Mouse (Mus musculus) liver, embryonic 11.5 days (tissue): Measurements from ENCODE around the gene Agxt. TPM values are rescaled to one million over a fixed set of nuclear protein-coding genes. Genes with fewer than 3 reads are reported as not detected.

Source experiments
- ATAC-seq: fragments of 200-750 bp; cut with Nextera tagmentation; replicated peaks from 2 replicates; pipeline ENCODE4 v1.8.0; 2017; ENCODE audit warnings: moderate number of reproducible peaks, mild to moderate bottlenecking, moderate TSS enrichment, moderate library complexity; ENCODE audit not compliant: low FRiP score
- DNase-seq: peaks from one replicate; pipeline ENCODE4 v3.0.0-alpha.2; 2017; ENCODE audit warnings: low spot score
- H3K27ac ChIP-seq: fragments of 300-500 bp; sonication (generic); 2 replicates; pipeline ENCODE4 v1.5.1; 2014; ENCODE audit warnings: mild to moderate bottlenecking, low read depth, low read length, control low read depth
- H3K27me3 ChIP-seq: fragments of 300-500 bp; sonication (generic); replicated peaks from 2 replicates; pipeline ENCODE4 v1.6.1; 2014; ENCODE audit warnings: low read length, mixed read lengths; ENCODE audit not compliant: control insufficient read depth, insufficient read depth
- H3K36me3 ChIP-seq: fragments of 300-500 bp; sonication (generic); 2 replicates; pipeline ENCODE4 v1.6.1; 2014; ENCODE audit warnings: mild to moderate bottlenecking, low read length, moderate library complexity, mixed read lengths; ENCODE audit not compliant: control insufficient read depth, insufficient read depth
- H3K4me1 ChIP-seq: fragments of 300-500 bp; sonication (generic); replicated peaks from 2 replicates; pipeline ENCODE4 v1.6.1; 2014; ENCODE audit warnings: low read length, mixed read lengths; ENCODE audit not compliant: control insufficient read depth, insufficient read depth
- H3K4me2 ChIP-seq: fragments of 300-500 bp; sonication (generic); 2 replicates; pipeline ENCODE4 v1.6.1; 2014; ENCODE audit warnings: mild to moderate bottlenecking, control low read depth, moderate library complexity
- H3K4me3 ChIP-seq: fragments of 300-500 bp; sonication (generic); 2 replicates; pipeline ENCODE4 v1.5.1; 2014; ENCODE audit warnings: low read depth, low read length, control low read depth
- H3K9ac ChIP-seq: fragments of 300-500 bp; sonication (generic); 2 replicates; pipeline ENCODE4 v1.6.1; 2014; ENCODE audit warnings: low read depth, low read length, control low read depth
- H3K9me3 ChIP-seq: fragments of 300-500 bp; sonication (generic); 2 replicates; pipeline ENCODE4 v1.6.1; 2016; ENCODE audit warnings: low read length, inconsistent platforms, mixed read lengths; ENCODE audit not compliant: control insufficient read depth
- WGBS: fragments of 180-500 bp; shearing (Covaris S2); extraction: QIAGEN DNeasy Blood & Tissue Kit; methylation state at CpG from one replicate; pipeline ENCODE4 v1.1.7; 2014; 5-methylcytosine and 5-hydroxymethylcytosine counted together
- polyA plus RNA-seq: library from polyadenylated mRNA; unstranded; fragments of >200 nt; fragmentation: Nextera tagmentation; extraction: Ambion mirVana; gene quantifications from 2 replicates; pipeline ENCODE4 v1.2.1, GENCODE M21; 2014

Agxt gene
- 1.1 and 1.6 TPM in 2 replicates for polyA plus RNA-seq

GRCm38 (mm10) chr1:93135036-93135526 is at the start of gene Agxt:
TSS of gene Agxt (plus strand) at chr1:93135240.
- H3K27me3 ChIP-seq, result no peaks in the 10 kb centered on the region
- H3K27ac ChIP-seq, result no peak within 1 kb of the TSS
- H3K4me3 ChIP-seq, result no peak within 1 kb of the TSS
- ATAC-seq, result no peak
- no peaks in the 10 kb centered on the region for H3K9me3 ChIP-seq
- WGBS, result 75% methylated on average over 12 of the region's 12 CpGs
- no peaks in the 10 kb centered on the region for H3K4me1 ChIP-seq
- H3K4me2 ChIP-seq, result no peak within 1 kb of the TSS
- H3K36me3 ChIP-seq, result no peaks in the 10 kb centered on the region
- no peak for DNase-seq
- no peak within 1 kb of the TSS for H3K9ac ChIP-seq

- Histone ChIP-seq H3K4me3 (no peak overlapping the region), H3K27me3 (no peaks in the 10 kb centered on the region), H3K36me3 (no peaks in the 10 kb centered on the region), H3K4me2 (no peak overlapping the region), H3K27ac (no peak overlapping the region), H3K9ac (no peak overlapping the region), H3K9me3 (no peaks in the 10 kb centered on the region), H3K4me1 (no peaks in the 10 kb centered on the region)
- no peak for ATAC-seq
- no peak for DNase-seq
- WGBS, result 98% methylated on average over 3 of the region's 3 CpGs
These were observed 42.5 kb upstream of the Agxt start for GRCm38 (mm10) chr1:93092582-93092981.

- 78% methylated on average over 5 of the region's 5 CpGs for WGBS
- Histone ChIP-seq H3K27ac (no peak overlapping the region), H3K9me3 (no peaks in the 10 kb centered on the region), H3K4me2 (no peak overlapping the region), H3K4me1 (no peaks in the 10 kb centered on the region), H3K27me3 (peaks cover 55% of the 10 kb centered on the region), H3K9ac (no peak overlapping the region), H3K36me3 (no peaks in the 10 kb centered on the region), H3K4me3 (no peak overlapping the region)
- ATAC-seq (no peak), DNase-seq (no peak)
These were observed 36.1 kb upstream of the Agxt start for GRCm38 (mm10) chr1:93098956-93099355.

- Histone ChIP-seq H3K27ac (no peak overlapping the region), H3K4me2 (peak overlapping the region; percentile 74), H3K9ac (no peak overlapping the region), H3K36me3 (no peaks in the 10 kb centered on the region), H3K4me1 (no peaks in the 10 kb centered on the region), H3K27me3 (peaks cover 58% of the 10 kb centered on the region), H3K9me3 (no peaks in the 10 kb centered on the region), H3K4me3 (peak overlapping the region; percentile 40)
- 7% methylated on average over 18 of the region's 18 CpGs for WGBS
- no peak for DNase-seq
- no peak; the same call in 1 of the 2 replicates for ATAC-seq
These were observed 34.8 kb upstream of the Agxt start for GRCm38 (mm10) chr1:93100243-93100575.

DNA sequence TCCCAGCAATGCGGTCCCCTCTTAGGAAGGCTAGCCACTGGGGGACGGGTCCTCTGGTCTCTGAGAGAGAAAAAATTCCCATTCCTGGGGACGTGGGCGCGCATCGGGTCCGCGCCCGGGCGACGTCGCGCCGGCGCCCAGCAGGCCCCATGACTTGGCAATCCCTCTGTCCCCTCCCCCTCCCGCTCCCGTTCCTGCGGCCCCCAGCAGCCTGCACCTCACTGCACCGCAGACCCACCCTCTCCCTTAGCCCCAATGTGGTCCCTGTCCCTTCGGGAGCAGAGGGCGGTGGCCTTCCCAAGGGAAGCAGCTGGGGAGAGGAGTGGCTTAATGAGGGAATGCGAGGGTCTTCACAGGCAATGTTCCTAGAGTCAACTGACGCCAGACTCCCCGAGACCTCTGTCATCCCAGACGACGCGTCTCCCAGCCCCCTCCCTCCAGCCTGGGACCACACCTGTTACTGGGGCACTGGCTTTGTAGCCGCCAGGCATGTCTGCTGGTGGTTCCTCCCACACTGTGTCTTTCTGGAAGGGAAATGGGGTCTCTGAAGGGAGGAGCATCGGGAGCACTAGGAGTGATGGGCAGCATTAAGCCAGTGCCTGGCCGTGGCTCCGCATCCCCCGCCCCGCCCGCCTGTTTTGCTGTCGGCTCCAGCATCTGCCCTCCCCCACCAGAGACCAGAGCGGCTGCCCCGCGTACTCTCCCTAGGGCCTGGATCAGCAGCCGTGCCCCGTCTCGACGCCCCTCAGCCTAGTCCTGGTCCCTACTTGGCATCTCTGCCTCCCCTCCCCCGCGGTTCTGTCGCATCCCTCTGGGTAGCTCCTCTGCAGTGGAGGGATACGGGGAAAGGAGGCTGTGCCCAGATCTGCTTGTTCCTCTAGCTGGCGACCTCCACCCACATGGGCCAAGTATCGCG is 34.2 kb upstream of the Agxt start:
- no peak overlapping the region for H3K27ac ChIP-seq
- no peaks in the 10 kb centered on the region for H3K4me1 ChIP-seq
- peak overlapping the region; percentile 74 for H3K4me2 ChIP-seq
- H3K9me3 ChIP-seq, result no peaks in the 10 kb centered on the region
- ATAC-seq, result peak; percentile 47; the same call in 1 of the 2 replicates
- peak; percentile 35 for DNase-seq
- no peak overlapping the region for H3K9ac ChIP-seq
- 3% methylated on average over 49 of the region's 49 CpGs for WGBS
- H3K36me3 ChIP-seq, result no peaks in the 10 kb centered on the region
- H3K4me3 ChIP-seq, result peak overlapping the region; percentile 40
- H3K27me3 ChIP-seq, result peaks cover 58% of the 10 kb centered on the region

DNA sequence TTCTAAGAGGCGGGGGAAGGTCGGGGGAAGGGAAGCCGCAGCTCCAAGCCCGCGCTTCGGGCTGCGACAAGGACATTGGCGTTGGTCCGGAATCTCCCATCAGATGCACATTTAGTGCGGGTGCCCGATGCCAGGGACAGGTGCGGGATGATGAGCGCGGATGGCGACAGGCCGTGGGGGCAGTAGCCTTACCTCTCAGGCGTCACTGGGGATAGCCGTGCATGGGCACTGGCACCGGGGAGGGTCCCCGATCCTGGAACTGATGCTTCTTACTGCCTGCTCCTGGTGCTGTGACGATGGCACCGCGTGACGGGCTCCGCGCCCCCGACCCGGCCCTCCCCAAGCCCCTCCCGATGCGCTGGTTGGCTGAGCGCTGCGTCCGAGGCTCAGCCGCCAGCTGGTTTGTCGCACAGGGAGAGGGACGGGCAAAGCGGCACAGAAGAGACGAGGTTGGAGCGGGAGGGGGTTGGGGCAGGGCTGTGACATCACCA is 33.4 kb upstream of the Agxt start, which contains the start of gene Kif1a:
Kif1a (minus strand) TSS at position 381 of the 491 bp plus-strand sequence.
- H3K4me3 ChIP-seq, result peak within 1 kb of the TSS; percentile 40
- H3K4me1 ChIP-seq, result no peaks in the 10 kb centered on the region
- peak within 1 kb of the TSS; percentile 74 for H3K4me2 ChIP-seq
- peaks cover 58% of the 10 kb centered on the region for H3K27me3 ChIP-seq
- WGBS, result 3% methylated on average over 39 of the region's 39 CpGs
- H3K9ac ChIP-seq, result no peak within 1 kb of the TSS
- ATAC-seq, result peak; percentile 23; the same call in 1 of the 2 replicates
- no peak within 1 kb of the TSS for H3K27ac ChIP-seq
- no peaks in the 10 kb centered on the region for H3K9me3 ChIP-seq
- DNase-seq, result peak; percentile 41
- no peaks in the 10 kb centered on the region for H3K36me3 ChIP-seq

DNA sequence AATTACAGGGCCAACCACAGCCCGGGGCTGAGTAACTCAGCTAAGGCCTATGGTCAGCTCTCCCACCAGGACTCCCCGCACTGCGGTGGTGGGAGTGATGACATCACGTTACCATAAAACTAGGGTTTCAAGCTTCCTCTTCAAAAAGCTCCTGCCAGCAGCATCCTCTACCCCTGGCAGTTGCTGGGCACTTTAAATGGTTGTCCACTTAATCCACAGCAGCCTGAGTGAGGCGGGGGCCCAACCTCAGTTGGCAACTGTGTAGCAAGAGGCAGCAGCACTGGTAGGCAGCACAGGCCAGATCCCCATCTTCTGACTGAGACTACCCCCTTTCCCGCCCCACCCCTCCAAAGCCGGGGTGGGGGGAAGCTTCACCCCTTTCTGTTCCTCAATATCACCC is 32.3 kb upstream of the Agxt start:
- peaks cover 58% of the 10 kb centered on the region for H3K27me3 ChIP-seq
- H3K4me2 ChIP-seq, result no peak overlapping the region
- no peak overlapping the region for H3K9ac ChIP-seq
- H3K27ac ChIP-seq, result no peak overlapping the region
- H3K4me3 ChIP-seq, result no peak overlapping the region
- no peaks in the 10 kb centered on the region for H3K4me1 ChIP-seq
- H3K9me3 ChIP-seq, result no peaks in the 10 kb centered on the region
- ATAC-seq (no peak), DNase-seq (no peak)
- H3K36me3 ChIP-seq, result no peaks in the 10 kb centered on the region
- WGBS, result 54% methylated on average over 7 of the region's 7 CpGs

- Histone ChIP-seq H3K36me3 (no peaks in the 10 kb centered on the region), H3K4me1 (no peaks in the 10 kb centered on the region), H3K4me2 (peak overlapping the region; percentile 51), H3K4me3 (no peak overlapping the region), H3K27ac (no peak overlapping the region), H3K9me3 (no peaks in the 10 kb centered on the region), H3K27me3 (no peaks in the 10 kb centered on the region), H3K9ac (no peak overlapping the region)
- ATAC-seq (peak; percentile 78), DNase-seq (peak; percentile 71)
- WGBS, result 29% methylated on average over 21 of the region's 21 CpGs
These were observed 20.2 kb upstream of the Agxt start for GRCm38 (mm10) chr1:93114713-93115463.
